Mouse (Mus musculus): ENCODE data around the gene Tnrc18.

The Tnrc18 gene

DNA sequence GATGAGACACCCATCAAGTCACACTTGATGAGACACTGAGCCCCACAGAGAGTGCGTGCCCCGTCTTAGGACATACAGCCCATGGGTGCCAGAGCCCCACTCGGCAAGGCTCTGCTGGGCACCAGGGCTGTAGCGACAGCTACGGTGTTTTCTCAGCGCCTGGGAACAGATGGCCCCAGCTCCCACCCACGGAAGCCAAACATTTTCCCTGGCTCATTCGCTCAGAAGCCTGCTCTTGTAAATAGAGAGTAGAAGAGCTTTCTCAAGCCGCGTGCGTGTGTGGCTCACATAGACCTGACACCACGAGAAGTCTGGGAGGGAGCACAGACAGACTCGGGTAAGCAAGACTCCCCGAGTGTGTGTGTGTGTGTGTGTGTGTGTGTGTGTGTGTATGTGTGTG lies 125.2 kb downstream of the Tnrc18 start, which contains the start of gene Slc29a4:
Gene Slc29a4 (plus strand): TSS at position 265 of the 400 bp plus-strand sequence.
- no peak for DNase-seq (ENCODE audit: low read depth)

DNA sequence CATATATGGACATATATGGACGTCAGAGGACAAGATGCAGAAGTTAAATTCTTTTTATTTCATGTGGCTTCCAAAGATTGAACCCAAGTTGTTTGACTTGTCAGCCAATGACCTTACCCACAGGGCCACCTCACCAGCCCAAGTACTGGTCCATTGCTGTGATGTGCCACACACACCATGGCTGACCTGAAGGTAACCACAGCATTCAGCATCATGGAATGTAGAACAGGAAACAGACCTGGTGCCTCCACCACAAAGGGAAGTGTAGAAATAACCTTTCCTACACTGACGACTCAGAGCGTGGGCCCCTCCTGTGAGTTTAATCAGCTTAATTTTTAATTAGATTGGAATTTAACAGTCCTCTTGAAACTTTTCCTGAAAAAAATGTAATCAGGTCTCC lies 127.1 kb downstream of the Tnrc18 start:
- no peak for DNase-seq (ENCODE audit: low read depth)

- DNase-seq (ENCODE audit: low read depth), result no peak
These were observed 128.6 kb downstream of the Tnrc18 start for GRCm38 (mm10) chr5:142688866-142689265.

- DNase-seq (ENCODE audit: low read depth), result no peak
These were observed 134.9 kb downstream of the Tnrc18 start for GRCm38 (mm10) chr5:142682529-142682928.

GRCm38 (mm10) chr5:142681911-142682310 lies 135.6 kb downstream of the Tnrc18 start:
- no peak for DNase-seq (ENCODE audit: low read depth)

GRCm38 (mm10) chr5:142679065-142679464 lies 138.4 kb downstream of the Tnrc18 start:
- DNase-seq (ENCODE audit: low read depth), result no peak

GRCm38 (mm10) chr5:142678141-142678571 lies 139.3 kb downstream of the Tnrc18 start:
- DNase-seq (ENCODE audit: low read depth), result no peak

All from naive thymus-derived CD4-positive, alpha-beta T cell, adult 2 months (primary cell).